Mouse (Mus musculus) adrenal gland, postnatal 14 days (tissue): ENCODE measurements around the gene Wfdc1. TPM values are rescaled to one million over a fixed set of nuclear protein-coding genes. Genes with fewer than 3 reads are reported as not detected.

Experiments
- DNase-seq: peaks from one replicate; pipeline ENCODE4 v3.0.0; 2021; ENCODE audit warnings: mixed read lengths
- total RNA-seq: library from RNA; stranded (reverse); gene quantifications from 2 replicates; pipeline ENCODE4 v1.2.3, GENCODE M21; 2021

The Wfdc1 gene
- total RNA-seq, 1 experiment from 2014 or later, result 10.7 TPM

DNA sequence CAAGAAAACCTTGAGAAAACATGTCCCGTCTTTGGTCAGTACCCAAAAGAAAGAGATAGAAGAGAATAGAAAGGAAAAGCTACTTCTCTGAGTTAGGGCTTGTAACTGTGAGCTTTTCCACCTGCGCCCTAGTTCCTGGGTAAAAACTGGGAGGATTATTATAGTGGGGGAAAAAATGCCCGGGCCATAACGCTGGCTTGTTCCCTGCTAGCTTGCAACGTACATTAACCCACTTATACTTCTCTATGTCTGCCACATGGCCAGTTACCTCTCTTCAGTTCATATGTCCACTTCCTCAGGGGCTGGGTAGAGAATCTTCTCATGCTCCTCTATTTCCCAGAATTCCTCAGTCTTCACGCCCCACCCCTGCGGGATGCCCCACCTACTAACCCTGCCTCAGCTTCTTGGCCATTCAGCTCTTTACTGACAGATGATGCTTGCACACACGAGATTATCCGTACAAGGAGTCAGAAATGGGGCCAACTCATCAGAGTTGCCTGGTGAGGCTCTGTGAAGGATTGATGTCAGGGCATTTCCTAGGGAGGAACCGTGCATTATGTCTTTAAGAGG is 70.3 kb downstream of the Wfdc1 start:
- DNase-seq, result no peak

- no peak for DNase-seq
These were observed 71.1 kb downstream of the Wfdc1 start for GRCm38 (mm10) chr8:119737093-119737900.

Other genes with a start within 250 kb of the Wfdc1 start
- gene Osgin1, start 232.2 kb upstream of the Wfdc1 start, total RNA-seq, result 52.9 and 69.1 TPM in 2 replicates
- gene Necab2, start 219.6 kb upstream of the Wfdc1 start, total RNA-seq, result 10.4 and 10.6 TPM in 2 replicates
- 0.34 TPM in 1 of 2 replicates, not detected in the other for gene Slc38a8, start 164.7 kb upstream of the Wfdc1 start, total RNA-seq
- 101 and 109 TPM in 2 replicates for gene Mbtps1, start 107.6 kb upstream of the Wfdc1 start, total RNA-seq
- 25.6 and 30.1 TPM in 2 replicates for gene Hsdl1, start 91.2 kb upstream of the Wfdc1 start, total RNA-seq
- gene Dnaaf1, start 91.1 kb upstream of the Wfdc1 start, total RNA-seq, result not detected in 2 replicates
- 11.9 and 13.3 TPM in 2 replicates for gene Taf1c, start 61.1 kb upstream of the Wfdc1 start, total RNA-seq
- gene Adad2, start 53.6 kb upstream of the Wfdc1 start, total RNA-seq, result not detected in 2 replicates
- 0.41 and 0.74 TPM in 2 replicates for gene Kcng4, start 30.7 kb upstream of the Wfdc1 start, total RNA-seq
- gene Atp2c2, start 33.6 kb downstream of the Wfdc1 start, total RNA-seq, result 0.41 TPM in 2 replicates
- gene Tldc1, start 112.1 kb downstream of the Wfdc1 start, total RNA-seq, result 9.1 and 10.8 TPM in 2 replicates
- gene Cotl1, start 174.2 kb downstream of the Wfdc1 start, total RNA-seq, result 56.9 and 79.0 TPM in 2 replicates
- 6.6 and 10.0 TPM in 2 replicates for gene Klhl36, start 195.9 kb downstream of the Wfdc1 start, total RNA-seq
- gene Usp10, start 244.0 kb downstream of the Wfdc1 start, total RNA-seq, result 103 and 109 TPM in 2 replicates
- 4.6 and 17.6 TPM in 2 replicates for gene Gm20388, start 244.5 kb downstream of the Wfdc1 start, total RNA-seq